Mouse (Mus musculus) embryonic fibroblast, embryonic 13.5 days (primary cell): ENCODE measurements around the gene Cldn7.

Experiments
- CTCF ChIP-seq: IDR thresholded peaks from 2 replicates; pipeline ENCODE4 v1.5.1; 2011; ENCODE audit warnings: mild to moderate bottlenecking, control low read depth, low read length, moderate library complexity, borderline replicate concordance; ENCODE audit not compliant: insufficient read depth
- POLR2A ChIP-seq: IDR thresholded peaks from 2 replicates; pipeline ENCODE4 v1.6.1; 2011; ENCODE audit warnings: low read depth, mild to moderate bottlenecking, control low read depth, low read length, moderate library complexity

- no peak for TF ChIP-seq CTCF
- no peak for TF ChIP-seq POLR2A
Measured at GRCm38 (mm10) chr11:69989949-69990348, 25.4 kb downstream of the Cldn7 start.
